Comparison of ENCODE assay signal across 8 mouse cellular contexts in the genomic region with DNA sequence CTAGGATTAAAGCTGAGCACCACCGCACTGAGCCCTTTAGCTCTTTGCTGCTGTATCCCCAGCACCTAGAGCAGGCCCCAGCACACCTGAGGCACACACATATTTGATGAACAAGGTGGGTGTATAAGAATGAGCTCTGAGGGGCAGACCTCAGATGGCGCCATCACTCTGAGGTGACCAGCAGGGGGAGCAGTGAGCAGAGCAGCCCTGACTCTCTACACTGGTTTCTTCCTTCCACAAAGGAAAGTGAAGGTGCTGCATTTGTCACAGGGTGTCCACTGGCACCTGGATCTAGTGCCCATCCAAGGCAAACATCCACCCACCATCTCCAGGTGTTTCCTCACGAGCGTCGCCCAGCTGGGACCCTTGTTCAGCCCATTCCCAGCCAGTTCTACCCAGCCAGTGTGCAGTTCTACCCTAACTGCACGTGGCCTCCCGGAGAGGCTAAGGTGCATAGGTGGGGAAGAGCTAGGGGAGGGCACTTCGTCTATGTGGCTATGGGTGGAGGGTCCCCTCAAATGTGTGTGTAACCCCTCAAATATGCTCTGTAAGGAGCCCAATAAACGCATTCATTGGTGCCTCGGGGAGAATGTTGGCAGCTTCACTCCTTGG. TPM values are rescaled to one million over a fixed set of nuclear protein-coding genes. Genes with fewer than 3 reads are reported as not detected.
DNase-seq lines count a peak whose midpoint lies in the region; ATAC-seq lines count a peak whose summit lies in the region.

No protein-coding gene starts in this region.

- H3K4me1 ChIP-seq in embryonic facial prominence, embryonic 14.5 days (ENCODE audit: control insufficient read depth, insufficient read depth, low read length), result no peaks in the 10 kb centered on the region
- H3K4me1 ChIP-seq in hindbrain, embryonic 16.5 days (ENCODE audit: control insufficient read depth, insufficient read depth, low read depth, low read length), result no peaks in the 10 kb centered on the region; the same call in 1 of the 2 replicates
- no peaks in the 10 kb centered on the region; the same call in 1 of the 2 replicates for H3K4me1 ChIP-seq in lung, embryonic 16.5 days (replicated peaks; ENCODE audit: control insufficient read depth, insufficient read depth, low read length)

- WGBS in embryonic facial prominence, embryonic 14.5 days, result 44% methylated on average over 10 of the region's 10 CpGs
- WGBS in hindbrain, embryonic 16.5 days, result 42% methylated on average over 10 of the region's 10 CpGs
- 47% methylated on average over 10 of the region's 10 CpGs for WGBS in lung, embryonic 16.5 days

- H3K9ac ChIP-seq in embryonic facial prominence, embryonic 14.5 days (ENCODE audit: low read depth, low read length), result no peak overlapping the region
- no peak overlapping the region for H3K9ac ChIP-seq in hindbrain, embryonic 16.5 days (ENCODE audit: low read depth, low read length)
- H3K9ac ChIP-seq in lung, embryonic 16.5 days (ENCODE audit: low read length), result no peak overlapping the region

- peak; percentile 42 for DNase-seq in ovary, postnatal 14 days (ENCODE audit: low spot score)
- DNase-seq in ovary, postnatal 36 days (ENCODE audit: low spot score), result no peak
- DNase-seq in embryonic facial prominence, embryonic 14.5 days (ENCODE audit: low spot score), result no peak
- DNase-seq in retina, postnatal 1 day, result peak; percentile 73
- DNase-seq in frontal cortex, postnatal 14 days (ENCODE audit: low spot score in 2 of 2), result no peak

- H3K9me3 ChIP-seq in embryonic facial prominence, embryonic 14.5 days (ENCODE audit: control insufficient read depth, low read length), result no peaks in the 10 kb centered on the region
- H3K9me3 ChIP-seq in hindbrain, embryonic 16.5 days (ENCODE audit: control insufficient read depth, low read length), result no peaks in the 10 kb centered on the region
- H3K9me3 ChIP-seq in lung, embryonic 16.5 days (ENCODE audit: control insufficient read depth, low read length), result no peaks in the 10 kb centered on the region

- H3K27me3 ChIP-seq in embryonic facial prominence, embryonic 14.5 days (replicated peaks; ENCODE audit: control insufficient read depth, insufficient read depth, low read length), result no peaks in the 10 kb centered on the region
- no peaks in the 10 kb centered on the region for H3K27me3 ChIP-seq in hindbrain, embryonic 16.5 days (replicated peaks; ENCODE audit: control insufficient read depth, insufficient read depth, low read length)
- H3K27me3 ChIP-seq in lung, embryonic 16.5 days (ENCODE audit: control insufficient read depth, insufficient read depth, low read depth, low read length), result no peaks in the 10 kb centered on the region

- no peaks in the 10 kb centered on the region for H3K36me3 ChIP-seq in embryonic facial prominence, embryonic 14.5 days (ENCODE audit: control insufficient read depth, insufficient read depth, low read length)
- H3K36me3 ChIP-seq in hindbrain, embryonic 16.5 days (ENCODE audit: control insufficient read depth, insufficient read depth, low read length), result no peaks in the 10 kb centered on the region
- no peaks in the 10 kb centered on the region for H3K36me3 ChIP-seq in lung, embryonic 16.5 days (ENCODE audit: control insufficient read depth, insufficient read depth, low read length)

- ATAC-seq in activated CD4-positive, CD25-positive, alpha-beta regulatory T cell, adult 4 months, result peak; percentile 55
- ATAC-seq in embryonic facial prominence, embryonic 14.5 days (ENCODE audit: low read depth), result peak; percentile 45; the same call in 1 of the 2 replicates
- peak; percentile 26 for ATAC-seq in hindbrain, embryonic 16.5 days
- ATAC-seq in lung, embryonic 16.5 days (ENCODE audit: low read depth), result peak; percentile 21; the same call in 1 of the 2 replicates

- no peak overlapping the region for H3K4me2 ChIP-seq in embryonic facial prominence, embryonic 14.5 days (ENCODE audit: low read depth, low read length)
- H3K4me2 ChIP-seq in hindbrain, embryonic 16.5 days (ENCODE audit: low read length), result no peak overlapping the region
- no peak overlapping the region for H3K4me2 ChIP-seq in lung, embryonic 16.5 days (ENCODE audit: low read depth, low read length)

- no peak overlapping the region for H3K27ac ChIP-seq in embryonic facial prominence, embryonic 14.5 days (replicated peaks; ENCODE audit: low read depth, low read length)
- H3K27ac ChIP-seq in hindbrain, embryonic 16.5 days (ENCODE audit: low read depth, low read length), result no peak overlapping the region
- H3K27ac ChIP-seq in lung, embryonic 16.5 days (ENCODE audit: low read length), result no peak overlapping the region

- H3K4me3 ChIP-seq in embryonic facial prominence, embryonic 14.5 days (ENCODE audit: low read depth, low read length), result no peak overlapping the region
- H3K4me3 ChIP-seq in hindbrain, embryonic 16.5 days (ENCODE audit: low read length), result no peak overlapping the region
- no peak overlapping the region for H3K4me3 ChIP-seq in lung, embryonic 16.5 days (ENCODE audit: low read length)

RNA-seq across cellular contexts. Expression of a gene that starts 12.1 kb away (rescaled TPM):
- polyA plus RNA-seq in activated CD4-positive, CD25-positive, alpha-beta regulatory T cell, adult 4 months (2017; shearing (Covaris generic)), result 1 to 10 TPM; 2.4 to 2.9 TPM
- 26.8 and 29.7 TPM in 2 replicates for polyA plus RNA-seq in embryonic facial prominence, embryonic 14.5 days (2014; fragmentation: Nextera tagmentation; extraction: Ambion mirVana)
- polyA plus RNA-seq in hindbrain, embryonic 16.5 days (2015; fragmentation: Nextera tagmentation; extraction: Ambion mirVana), result 357 and 362 TPM in 2 replicates
- polyA plus RNA-seq in lung, embryonic 16.5 days (2015; fragmentation: Nextera tagmentation; extraction: Ambion mirVana), result 21.9 and 24.1 TPM in 2 replicates

RNA-seq across cellular contexts. Expression of a gene that starts 16.8 kb away (rescaled TPM):
- polyA plus RNA-seq in activated CD4-positive, CD25-positive, alpha-beta regulatory T cell, adult 4 months (2017; shearing (Covaris generic)), result 1 to 10 TPM; 1.3 to 2.1 TPM
- 38.4 and 39.0 TPM in 2 replicates for polyA plus RNA-seq in embryonic facial prominence, embryonic 14.5 days (2014; fragmentation: Nextera tagmentation; extraction: Ambion mirVana)
- polyA plus RNA-seq in hindbrain, embryonic 16.5 days (2015; fragmentation: Nextera tagmentation; extraction: Ambion mirVana), result 31.7 and 37.0 TPM in 2 replicates
- 133 and 141 TPM in 2 replicates for polyA plus RNA-seq in lung, embryonic 16.5 days (2015; fragmentation: Nextera tagmentation; extraction: Ambion mirVana)

Comparison
In these comparisons a context has a peak if more than half of its experiments do, and no peak if none do; other contexts are left out.
1. DNase-seq: peak in ovary, postnatal 14 days (single experiment) and retina, postnatal 1 day (single experiment); none in ovary, postnatal 36 days (single experiment), embryonic facial prominence, embryonic 14.5 days (single experiment) and frontal cortex, postnatal 14 days (0 of 2).
2. RNA of a gene that starts 12.1 kb away (polyA plus RNA-seq): 357 to 362 TPM in hindbrain, embryonic 16.5 days; 26.8 to 29.7 TPM in embryonic facial prominence, embryonic 14.5 days, 21.9 to 24.1 TPM in lung, embryonic 16.5 days and 2.4 to 2.9 TPM in activated CD4-positive, CD25-positive, alpha-beta regulatory T cell, adult 4 months; every median in the first group is over 10 times any median in the second.
3. RNA of a gene that starts 16.8 kb away (polyA plus RNA-seq): 133 to 141 TPM in lung, embryonic 16.5 days, 38.4 to 39.0 TPM in embryonic facial prominence, embryonic 14.5 days and 31.7 to 37.0 TPM in hindbrain, embryonic 16.5 days; 1.3 to 2.1 TPM in activated CD4-positive, CD25-positive, alpha-beta regulatory T cell, adult 4 months; every median in the first group is over 10 times any median in the second.
4. Peak in every context shown above with its lines, with median percentiles within 50 percentile points of each other: ATAC-seq.